Mouse (Mus musculus) retina, postnatal 1 day (tissue): ENCODE data around the gene Epb41l4b.

ENCODE experiments used
- DNase-seq: peaks from one replicate; pipeline ENCODE4 v3.0.0-alpha.2; 2012

Epb41l4b gene

DNA sequence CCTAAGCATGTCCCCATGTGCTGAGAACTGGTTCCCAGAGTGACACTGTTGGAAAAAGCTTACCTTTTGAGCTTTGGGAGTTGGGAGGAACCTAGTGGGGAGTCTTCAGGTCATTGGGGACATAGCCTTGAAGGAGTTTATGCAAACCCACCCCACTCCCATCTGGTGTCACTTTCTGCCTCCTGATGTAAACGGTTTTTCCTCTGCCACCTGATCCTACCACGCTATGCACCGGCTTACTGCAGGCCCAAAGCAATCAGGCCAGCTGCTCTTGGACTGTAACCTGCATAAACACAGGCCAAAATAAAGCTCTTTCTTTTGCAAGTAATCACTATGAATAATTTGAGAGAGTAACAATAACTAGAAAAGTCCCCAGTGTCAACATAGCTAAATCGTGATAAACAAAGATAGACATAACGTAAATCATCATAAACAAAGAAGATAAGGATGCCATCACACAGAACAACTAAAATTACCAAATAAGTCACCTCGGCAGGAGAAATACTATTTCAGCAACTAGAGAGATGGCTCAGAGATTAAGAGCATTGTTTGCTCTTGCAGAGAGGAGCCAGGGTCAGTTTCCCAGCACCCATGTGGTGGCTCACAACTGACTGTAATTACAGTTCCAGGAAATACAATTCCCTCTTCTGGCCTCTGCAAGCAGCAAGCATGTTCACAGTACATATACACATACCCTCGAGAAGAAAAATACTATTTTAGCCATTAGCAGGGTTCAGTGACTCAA lies 29.6 kb downstream of the Epb41l4b start:
- DNase-seq: no peak

DNA sequence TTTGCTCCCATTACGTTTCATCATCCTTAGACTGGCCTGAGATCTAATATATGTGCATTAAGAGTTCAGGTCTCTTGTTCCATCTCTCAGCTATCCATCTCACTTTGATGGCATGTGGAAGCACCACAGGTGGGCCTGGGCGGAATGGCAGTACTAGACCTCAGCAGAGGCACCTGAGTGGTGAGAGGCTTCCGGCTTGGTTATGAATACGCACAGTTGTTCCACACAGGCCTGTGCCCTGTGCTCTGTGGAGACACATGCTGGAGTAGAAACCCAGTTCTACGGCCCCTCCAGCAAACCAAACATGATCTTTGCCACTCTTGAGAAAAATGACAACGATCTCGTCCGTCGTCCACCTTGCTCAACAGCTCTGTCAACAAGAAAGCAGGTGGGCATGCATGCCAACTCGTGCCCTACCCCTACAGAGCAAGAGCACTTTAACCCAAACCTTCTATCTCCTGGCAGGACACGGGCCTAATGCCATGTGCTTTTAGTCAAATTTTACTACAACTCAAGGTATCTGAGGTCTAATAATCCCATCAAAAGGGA lies 31.2 kb downstream of the Epb41l4b start:
- DNase-seq: no peak

GRCm38 (mm10) chr4:57111411-57111810 lies 31.8 kb downstream of the Epb41l4b start:
- no peak for DNase-seq

- peak; percentile 69 for DNase-seq
Measured at GRCm38 (mm10) chr4:57109543-57109942, 33.7 kb downstream of the Epb41l4b start.

DNA sequence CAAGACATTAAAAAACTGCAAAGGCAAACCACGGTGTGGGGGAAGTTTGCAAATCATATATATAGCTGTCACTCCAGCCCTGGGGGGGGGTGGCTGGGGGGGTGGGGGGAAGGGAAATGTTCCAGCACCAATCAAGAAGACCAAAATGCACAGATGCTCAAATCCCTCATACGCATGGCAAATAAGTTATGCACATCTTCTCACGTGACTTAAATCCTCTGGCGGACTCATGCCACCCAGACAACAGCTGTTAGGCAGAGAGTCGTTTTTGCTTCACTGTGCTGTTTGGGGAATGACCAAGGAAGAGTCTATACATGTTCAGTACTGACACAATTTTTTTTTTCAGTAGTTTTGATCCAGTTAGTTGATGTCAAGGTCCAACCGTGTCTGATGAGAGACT lies 37.9 kb downstream of the Epb41l4b start:
- DNase-seq: peak; percentile 64

DNA sequence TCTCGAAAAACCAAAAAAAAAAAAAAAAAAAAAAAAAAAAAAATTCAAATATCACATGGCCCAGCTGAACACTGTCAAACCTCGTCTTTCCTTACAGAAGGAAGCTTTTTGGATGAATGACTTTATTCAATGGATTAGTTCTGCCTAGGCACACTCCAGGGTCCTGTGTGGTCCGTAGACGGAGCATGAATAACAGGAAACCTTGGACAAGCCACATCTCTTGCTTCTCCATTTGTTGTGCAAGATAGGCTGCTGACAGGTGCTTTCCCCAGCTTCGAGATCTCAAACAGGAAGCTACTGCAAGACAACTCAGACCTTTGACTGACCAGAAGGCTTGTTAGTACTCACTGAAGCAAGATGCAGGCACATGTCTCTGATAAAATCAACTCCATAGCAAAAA lies 39.4 kb downstream of the Epb41l4b start:
- DNase-seq: peak; percentile 83

- DNase-seq: no peak
Measured at GRCm38 (mm10) chr4:57101095-57101494, 42.1 kb downstream of the Epb41l4b start.

- no peak for DNase-seq
Measured at GRCm38 (mm10) chr4:57097411-57097810, 45.8 kb downstream of the Epb41l4b start.

GRCm38 (mm10) chr4:57095569-57095968 lies 47.7 kb downstream of the Epb41l4b start:
- DNase-seq: peak; percentile 93

GRCm38 (mm10) chr4:57091363-57091762 lies 51.9 kb downstream of the Epb41l4b start:
- peak; percentile 93 for DNase-seq

DNA sequence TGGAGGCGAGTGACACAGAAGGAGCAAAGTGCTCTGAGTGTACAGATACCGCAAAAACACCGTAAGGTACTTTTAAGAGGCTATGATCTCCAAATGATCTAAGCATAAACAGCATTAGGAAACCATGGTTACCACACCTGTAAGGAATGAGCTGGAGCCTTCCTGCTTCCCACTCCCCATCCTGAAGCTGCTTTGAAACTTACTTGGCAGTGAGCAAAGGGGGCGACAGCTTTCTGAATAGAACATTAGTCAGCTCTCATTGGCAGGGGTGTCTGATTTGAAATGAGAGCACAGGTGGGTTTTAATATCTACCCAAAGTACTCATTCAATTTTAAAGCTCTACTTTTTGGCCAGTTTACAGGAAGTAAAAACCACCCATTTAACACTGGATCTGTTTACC lies 54.9 kb downstream of the Epb41l4b start:
- DNase-seq: no peak

- DNase-seq: no peak
Measured at GRCm38 (mm10) chr4:57085750-57086400, 57.4 kb downstream of the Epb41l4b start.

- no peak for DNase-seq
Measured at GRCm38 (mm10) chr4:57083653-57084052, 59.6 kb downstream of the Epb41l4b start.

- DNase-seq: no peak
Measured at GRCm38 (mm10) chr4:57082775-57083428, 60.3 kb downstream of the Epb41l4b start.

DNA sequence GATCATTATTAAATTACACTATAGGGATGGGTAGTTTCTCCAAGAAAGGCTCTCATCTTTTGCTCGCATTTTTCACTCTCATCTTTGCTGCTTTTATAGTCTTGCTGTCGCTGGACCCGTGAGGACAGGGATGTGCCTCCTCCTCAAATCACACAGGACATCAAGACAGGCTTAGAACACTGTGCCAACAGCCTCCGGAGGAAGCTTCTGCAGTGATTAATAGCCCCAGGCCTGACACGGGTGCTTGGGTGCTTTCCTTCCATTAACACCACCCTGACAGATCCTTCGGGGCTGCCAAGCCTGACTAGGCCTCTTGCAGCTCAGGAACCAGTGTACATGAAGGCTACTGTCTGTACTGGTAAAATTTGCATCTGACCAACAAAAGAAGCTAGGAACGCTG lies 61.8 kb downstream of the Epb41l4b start:
- no peak for DNase-seq

DNA sequence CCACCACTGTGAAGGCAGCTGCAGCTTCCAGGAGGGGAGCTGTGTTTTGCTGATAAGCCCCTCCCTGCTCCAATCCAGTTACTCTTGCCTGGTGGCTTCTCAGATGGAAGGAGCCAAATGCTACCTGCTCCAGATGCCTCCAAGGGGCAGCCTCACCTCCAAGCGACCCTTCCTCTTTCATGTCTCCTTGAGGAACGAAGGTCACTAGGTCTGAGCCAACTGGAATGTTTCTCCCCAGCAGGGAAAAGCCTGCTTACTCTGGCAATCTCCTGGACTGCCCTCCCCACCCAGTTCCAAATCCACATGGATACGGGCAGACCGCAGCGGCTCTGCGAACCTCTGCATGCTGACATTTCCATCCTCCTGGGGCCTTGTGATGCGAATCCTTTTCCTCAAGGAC lies 69.4 kb downstream of the Epb41l4b start:
- DNase-seq: no peak

GRCm38 (mm10) chr4:57073174-57073573 lies 70.1 kb downstream of the Epb41l4b start:
- DNase-seq: no peak

DNA sequence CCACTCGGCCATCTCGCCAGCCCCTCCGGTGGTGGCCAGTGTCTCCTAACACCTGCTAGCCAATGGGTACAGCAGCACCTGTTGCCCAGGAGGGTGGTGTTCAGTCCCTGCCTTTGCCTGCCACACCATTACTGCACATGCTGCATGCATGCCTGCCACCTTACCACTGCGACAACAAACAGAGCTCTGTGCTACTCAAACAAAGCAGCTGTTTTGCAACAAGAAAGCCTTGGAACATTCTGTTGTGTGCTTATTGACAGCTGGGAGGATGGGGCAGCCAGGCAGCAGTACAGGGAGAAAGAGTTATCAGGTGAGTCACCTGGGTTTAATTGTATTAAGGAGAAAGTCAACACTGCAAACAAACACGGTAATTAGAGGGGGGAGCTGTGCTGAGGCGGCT lies 72.6 kb downstream of the Epb41l4b start:
- no peak for DNase-seq

DNA sequence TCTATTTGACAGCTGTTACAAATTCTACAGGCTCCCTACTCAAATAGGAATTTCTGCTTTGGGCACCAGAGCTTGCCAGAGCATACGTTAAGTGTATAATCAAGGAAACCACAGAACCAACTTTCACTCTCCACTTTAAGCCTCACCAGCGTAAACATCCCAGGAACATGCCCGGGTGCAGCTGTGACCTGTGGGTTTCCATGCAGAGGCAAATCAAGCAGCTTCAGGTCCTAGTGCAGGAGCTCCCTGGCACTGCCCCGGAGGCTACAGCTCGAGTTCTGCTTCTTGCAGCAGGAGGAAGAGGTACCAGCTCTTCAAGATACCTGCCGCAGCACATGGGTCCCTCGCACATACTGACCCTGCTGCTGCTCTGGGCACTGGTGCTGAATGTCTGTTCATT lies 74.8 kb downstream of the Epb41l4b start:
- DNase-seq: no peak

DNA sequence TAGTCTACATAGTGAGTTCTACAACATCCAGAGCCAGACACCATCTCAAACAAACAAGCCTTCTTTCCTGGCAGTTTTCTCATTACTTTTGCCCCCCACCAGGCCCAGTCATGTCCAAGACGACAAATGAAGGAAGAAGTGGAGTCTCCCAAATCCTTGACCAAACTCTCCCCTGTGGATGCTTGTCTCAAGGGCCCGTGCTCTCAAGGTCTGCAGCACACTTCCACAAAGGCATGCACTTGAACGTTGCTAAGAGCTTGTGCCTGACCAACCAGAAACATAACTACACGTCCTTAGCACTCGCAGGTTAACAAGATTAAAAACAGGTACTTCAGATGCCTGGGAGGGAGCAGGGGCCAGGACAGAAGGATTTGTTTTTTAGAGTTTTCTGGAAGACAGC lies 75.4 kb downstream of the Epb41l4b start:
- no peak for DNase-seq

DNA sequence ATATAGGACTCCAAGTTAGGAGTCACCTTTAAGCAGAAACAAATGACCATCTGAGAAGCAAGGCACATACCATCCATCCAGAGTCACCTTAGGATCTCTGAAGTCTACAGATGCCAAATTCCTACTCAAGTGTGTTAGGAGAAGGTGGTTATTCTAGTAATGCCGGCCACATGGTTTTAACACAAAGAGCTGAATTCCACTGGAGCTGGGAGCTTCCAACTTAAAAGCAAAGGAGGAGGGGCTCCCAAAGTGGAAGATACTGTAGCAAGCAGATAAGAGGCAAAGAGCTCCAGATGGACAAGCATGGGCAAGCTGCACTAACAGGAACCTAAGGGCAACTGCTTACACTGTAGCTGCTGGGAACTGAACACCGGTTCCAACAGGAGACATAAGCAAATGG lies 76.3 kb downstream of the Epb41l4b start:
- no peak for DNase-seq

DNA sequence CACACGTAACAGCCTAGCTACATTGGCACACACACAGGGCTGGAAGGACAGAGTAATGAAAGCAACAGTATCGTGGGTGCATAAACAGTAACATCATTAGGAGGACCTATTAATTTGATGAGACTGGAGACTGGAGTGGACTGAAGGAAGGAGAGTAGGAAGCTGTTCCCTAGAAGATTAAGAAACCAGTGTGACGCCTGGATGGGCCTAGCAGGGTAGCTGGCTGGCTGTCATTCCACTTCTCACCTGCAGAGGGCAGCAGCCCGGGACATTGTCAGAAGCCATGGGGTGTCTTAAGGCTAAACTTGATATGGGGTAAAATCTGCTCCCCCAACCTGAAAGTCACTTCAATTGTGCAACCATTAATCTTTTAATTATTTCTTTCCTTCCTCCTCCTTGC lies 78.0 kb downstream of the Epb41l4b start:
- peak; percentile 81 for DNase-seq

GRCm38 (mm10) chr4:57064830-57065229 lies 78.4 kb downstream of the Epb41l4b start:
- DNase-seq: peak; percentile 59

DNA sequence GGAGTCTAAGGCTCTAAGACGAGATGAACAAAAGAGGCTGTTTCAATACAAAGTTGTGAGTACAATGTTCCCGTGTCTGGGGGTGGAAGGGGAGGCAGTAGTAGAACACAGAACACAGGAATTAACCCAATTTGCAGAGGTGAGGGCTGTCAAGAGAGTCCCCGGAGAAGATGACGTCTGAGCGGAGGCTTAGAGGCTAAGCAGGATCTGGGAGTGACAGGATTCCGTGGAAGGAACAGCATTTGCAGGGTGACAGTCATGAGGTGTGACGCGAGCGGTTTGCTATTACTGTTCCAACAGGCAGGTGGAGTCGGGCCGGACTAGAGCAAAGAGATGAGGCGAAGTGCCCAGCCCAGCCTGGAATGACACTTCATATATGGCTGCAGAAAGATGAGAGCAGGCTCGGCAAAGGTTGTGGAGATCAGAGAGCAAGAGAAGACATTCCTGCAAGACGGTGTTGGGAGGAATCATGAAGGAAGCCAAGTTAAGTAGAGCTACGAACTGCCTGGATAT lies 82.9 kb downstream of the Epb41l4b start:
- DNase-seq: no peak
